Mouse (Mus musculus): Measurements from ENCODE around the gene Gpr35.

DNA sequence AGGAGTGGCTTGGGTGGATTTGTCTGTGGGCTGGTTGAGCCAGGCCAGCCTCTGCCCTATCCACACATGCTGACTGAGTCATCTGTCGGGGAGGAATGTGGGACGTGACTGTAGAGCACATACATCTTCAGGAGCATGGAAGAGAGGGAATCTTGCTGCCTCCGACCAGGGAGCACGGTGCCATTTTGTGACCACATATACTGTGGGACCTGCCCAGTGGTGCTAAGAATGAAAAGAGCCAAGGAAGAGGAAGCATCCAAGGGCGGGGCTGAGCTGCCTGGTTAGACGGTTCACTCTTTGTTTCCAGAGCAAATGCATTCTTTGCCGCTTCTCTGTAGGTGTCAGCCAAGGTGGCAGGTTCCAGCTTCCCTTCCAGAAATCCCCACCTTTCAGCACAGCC is 28.0 kb downstream of the Gpr35 start:
- no peak for TF ChIP-seq CTCF (IDR thresholded peaks at IDR 0.05; ENCODE audit: borderline replicate concordance, insufficient read depth, low read length)
- TF ChIP-seq POLR2A (IDR thresholded peaks at IDR 0.05; ENCODE audit: low read depth, low read length), result no peak
